Mouse (Mus musculus): Measurements from ENCODE around the gene Vmn1r73.

Gene Vmn1r73

DNA sequence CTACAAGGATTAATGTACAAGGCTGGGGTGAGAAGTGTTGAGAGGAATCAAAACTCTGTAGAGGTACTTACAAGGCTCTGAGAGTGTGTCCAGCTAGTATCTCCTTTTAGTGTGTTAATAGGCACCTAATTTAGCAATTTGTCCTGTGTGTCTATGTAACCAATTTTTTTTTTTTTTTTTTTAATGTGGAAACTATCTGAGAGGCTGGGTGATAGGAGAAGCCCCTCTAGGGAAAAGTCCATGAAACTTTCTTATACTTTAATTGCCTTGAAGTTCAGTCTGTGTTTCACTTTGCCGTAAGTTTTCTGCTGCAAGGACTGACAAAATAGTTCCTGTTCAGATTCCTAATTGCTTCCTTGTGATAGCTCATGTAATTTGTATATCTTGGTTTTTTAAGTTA is at the start of gene Vmn1r73:
Gene Vmn1r73, plus strand, starts transcription at position 301 of the 400 bp plus-strand sequence.
- no peak for DNase-seq (ENCODE audit: low read depth, low spot score)

Measured in R1 (cell line).